Mouse (Mus musculus) heart, postnatal 0 days (tissue): ENCODE measurements around the gene Htr6. TPM values are rescaled to one million over a fixed set of nuclear protein-coding genes. Genes with fewer than 3 reads are reported as not detected.
A peak's percentile ranks its signal among the peaks of the same experiment; 100 is the strongest.

Experiments
- ATAC-seq: fragments of 200-750 bp; cut with Nextera tagmentation; 2 replicates; pipeline ENCODE4 v1.8.0; 2017; ENCODE audit warnings: low read depth, moderate number of reproducible peaks, moderate library complexity; ENCODE audit not compliant: insufficient read depth
- DNase-seq: peaks from one replicate; pipeline ENCODE4 v3.0.0-alpha.2; 2016; ENCODE audit warnings: low spot score
- H3K27ac ChIP-seq: fragments of 300-500 bp; sonication (generic); 2 replicates; pipeline ENCODE4 v1.5.1; 2014; ENCODE audit warnings: low read depth, mild to moderate bottlenecking
- H3K27me3 ChIP-seq: fragments of 300-500 bp; sonication (generic); 2 replicates; pipeline ENCODE4 v1.6.1; 2014; ENCODE audit warnings: low read length, mixed read lengths; ENCODE audit not compliant: control insufficient read depth, insufficient read depth
- H3K36me3 ChIP-seq: fragments of 300-500 bp; sonication (generic); replicated peaks from 2 replicates; pipeline ENCODE4 v1.6.1; 2014; ENCODE audit warnings: low read length, mixed read lengths; ENCODE audit not compliant: control insufficient read depth, insufficient read depth
- H3K4me1 ChIP-seq: fragments of 300-500 bp; sonication (generic); 2 replicates; pipeline ENCODE4 v1.6.1; 2014; ENCODE audit warnings: antibody characterized with exemption; ENCODE audit not compliant: control insufficient read depth, insufficient read depth
- H3K4me2 ChIP-seq: fragments of 300-500 bp; sonication (generic); 2 replicates; pipeline ENCODE4 v1.6.1; 2014; ENCODE audit warnings: low read depth, mild to moderate bottlenecking, low read length, moderate library complexity
- H3K4me3 ChIP-seq: fragments of 300-500 bp; sonication (generic); 2 replicates; pipeline ENCODE4 v1.5.1; 2014; ENCODE audit warnings: low read depth, low read length
- H3K9ac ChIP-seq: fragments of 300-500 bp; sonication (generic); replicated peaks from 2 replicates; pipeline ENCODE4 v1.6.1; 2014; ENCODE audit warnings: low read depth, low read length, mixed read lengths
- H3K9me3 ChIP-seq: fragments of 300-500 bp; sonication (generic); replicated peaks from 2 replicates; pipeline ENCODE4 v1.6.1; 2016; ENCODE audit warnings: low read length; ENCODE audit not compliant: control insufficient read depth
- CTCF ChIP-seq: IDR thresholded peaks from 2 replicates; pipeline ENCODE4 v1.5.1; 2016; ENCODE audit warnings: antibody characterized with exemption, control low read depth, low read depth
- EP300 ChIP-seq: IDR thresholded peaks from 2 replicates; pipeline ENCODE4 v1.6.1; 2016; ENCODE audit warnings: antibody characterized with exemption, low read depth
- WGBS: fragments of 180-500 bp; shearing (Covaris S2); extraction: QIAGEN DNeasy Blood & Tissue Kit; methylation state at CpG from one replicate; pipeline ENCODE4 v1.1.7; 2014; 5-methylcytosine and 5-hydroxymethylcytosine counted together
- polyA plus RNA-seq: library from polyadenylated mRNA; unstranded; fragments of >200 nt; fragmentation: Nextera tagmentation; extraction: Ambion mirVana; gene quantifications from 2 replicates; pipeline ENCODE4 v1.2.1, GENCODE M21; 2015
- total RNA-seq: library from RNA; depleted of rRNA; stranded (reverse); fragments of >200 nt; gene quantifications from 2 replicates; pipeline ENCODE4 v1.2.3, GENCODE M21; 2014; ENCODE audit warnings: low replicate concordance

Gene Htr6
- total and polyA plus RNA-seq, 2 experiments from 2014 or later: not detected

DNA sequence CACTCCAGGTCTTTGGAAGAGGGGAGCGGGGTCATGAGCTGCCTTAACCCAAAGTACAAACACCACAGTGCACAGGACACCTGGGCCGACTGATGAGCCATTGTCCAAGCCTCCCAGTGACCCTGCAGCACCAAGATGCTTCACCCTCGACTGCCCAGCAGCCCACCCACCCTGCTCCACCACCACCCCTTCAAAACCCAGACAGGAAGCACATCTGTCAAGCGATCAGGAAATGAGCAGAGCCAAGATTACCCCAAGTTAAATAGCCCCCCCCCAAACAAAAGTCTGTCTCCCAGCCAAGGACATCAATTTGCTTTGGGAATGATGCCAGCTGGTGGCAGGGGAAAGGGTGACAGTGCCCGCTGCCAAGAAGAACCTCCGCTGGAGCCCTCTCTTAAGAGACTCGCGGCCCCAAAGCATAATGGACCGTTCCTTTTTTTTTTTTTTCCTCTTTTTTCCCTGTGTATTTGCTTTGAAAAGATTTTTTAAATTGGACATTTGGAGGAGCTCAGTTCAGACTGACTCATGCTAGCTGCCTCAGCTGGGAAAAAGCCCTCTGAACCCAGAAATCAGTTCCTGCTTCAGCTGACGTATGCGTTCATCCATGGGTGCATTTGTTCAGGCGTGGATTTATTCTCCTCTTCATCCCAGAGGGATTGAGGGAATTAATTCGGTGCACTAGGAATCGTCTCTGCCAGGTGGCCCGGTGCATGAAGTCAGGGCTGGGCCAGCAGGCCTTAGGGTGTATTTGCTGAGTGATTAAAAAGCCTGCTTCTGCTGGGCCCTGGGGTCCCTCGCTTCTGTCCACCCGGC lies 37.4 kb downstream of the Htr6 start:
- no peak overlapping the region for H3K9ac ChIP-seq
- H3K27me3 ChIP-seq: no peaks in the 10 kb centered on the region
- no peaks in the 10 kb centered on the region for H3K36me3 ChIP-seq
- DNase-seq (no peak), ATAC-seq (no peak)
- no peaks in the 10 kb centered on the region for H3K9me3 ChIP-seq
- 58% methylated on average over 17 of the region's 17 CpGs for WGBS
- H3K4me2 ChIP-seq: no peak overlapping the region
- H3K4me3 ChIP-seq: no peak overlapping the region
- H3K4me1 ChIP-seq: peaks cover 32% of the 10 kb centered on the region
- no peak overlapping the region for H3K27ac ChIP-seq
- TF ChIP-seq EP300: no peak
- no peak for TF ChIP-seq CTCF

DNA sequence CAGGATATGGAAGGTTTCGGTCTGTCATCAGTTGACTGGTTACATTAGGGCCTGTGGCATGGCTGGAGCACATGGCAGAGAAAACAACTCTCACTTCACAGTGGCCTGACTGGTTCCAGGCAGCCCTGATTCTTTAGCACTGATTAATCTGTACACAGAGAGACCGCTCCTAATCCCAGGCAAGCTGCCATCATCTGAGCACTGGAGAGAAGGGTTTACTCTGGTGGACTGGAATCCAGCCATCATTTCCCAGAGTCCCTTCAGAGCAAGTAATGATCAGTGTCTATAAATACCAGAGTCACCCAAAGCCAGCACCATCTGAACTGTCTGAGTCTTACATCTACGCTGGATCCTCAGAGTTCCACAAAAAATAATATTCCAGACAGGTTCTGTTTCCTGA lies 39.6 kb downstream of the Htr6 start:
- H3K27me3 ChIP-seq: no peaks in the 10 kb centered on the region
- H3K4me3 ChIP-seq: no peak overlapping the region
- DNase-seq (no peak), ATAC-seq (peak; percentile 8; the same call in 1 of the 2 replicates)
- H3K9ac ChIP-seq: no peak overlapping the region
- H3K4me1 ChIP-seq: peaks cover 34% of the 10 kb centered on the region
- no peak overlapping the region for H3K4me2 ChIP-seq
- H3K36me3 ChIP-seq: no peaks in the 10 kb centered on the region
- no peak overlapping the region; the same call in 1 of the 2 replicates for H3K27ac ChIP-seq
- no peak for TF ChIP-seq CTCF
- no peak for TF ChIP-seq EP300
- H3K9me3 ChIP-seq: no peaks in the 10 kb centered on the region
- WGBS: 59% methylated on average over 3 of the region's 3 CpGs

DNA sequence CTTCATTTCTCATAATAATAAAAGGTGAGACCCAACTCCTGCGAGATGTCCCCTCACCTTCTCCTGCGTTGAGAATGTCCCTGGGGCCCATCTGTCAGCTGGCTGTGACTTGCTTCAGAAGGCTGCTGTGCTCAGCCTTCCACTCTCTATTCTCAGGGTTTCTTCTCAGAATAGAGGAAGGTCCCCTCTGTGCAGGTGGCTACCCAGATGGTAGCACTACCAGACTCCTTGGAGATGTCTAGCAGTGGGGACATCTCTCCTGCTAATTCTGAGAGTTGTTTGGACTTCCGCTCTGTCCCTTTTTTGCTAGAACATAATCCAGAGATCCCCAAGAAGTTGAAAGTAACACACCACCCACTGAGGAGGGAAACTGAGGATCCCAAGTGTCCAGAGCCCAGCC lies 40.4 kb downstream of the Htr6 start:
- Histone ChIP-seq H3K9me3 (no peaks in the 10 kb centered on the region), H3K4me2 (no peak overlapping the region), H3K27ac (no peak overlapping the region), H3K4me1 (peaks cover 34% of the 10 kb centered on the region), H3K36me3 (0 out of 2 replicates have a peak, but pooled peaks cover 4% of the 10 kb centered on the region), H3K9ac (no peak overlapping the region), H3K4me3 (no peak overlapping the region), H3K27me3 (no peaks in the 10 kb centered on the region)
- no peak for TF ChIP-seq EP300
- no peak for TF ChIP-seq CTCF
- ATAC-seq (no peak), DNase-seq (no peak)
- 89% methylated on average over 3 of the region's 3 CpGs for WGBS

DNA sequence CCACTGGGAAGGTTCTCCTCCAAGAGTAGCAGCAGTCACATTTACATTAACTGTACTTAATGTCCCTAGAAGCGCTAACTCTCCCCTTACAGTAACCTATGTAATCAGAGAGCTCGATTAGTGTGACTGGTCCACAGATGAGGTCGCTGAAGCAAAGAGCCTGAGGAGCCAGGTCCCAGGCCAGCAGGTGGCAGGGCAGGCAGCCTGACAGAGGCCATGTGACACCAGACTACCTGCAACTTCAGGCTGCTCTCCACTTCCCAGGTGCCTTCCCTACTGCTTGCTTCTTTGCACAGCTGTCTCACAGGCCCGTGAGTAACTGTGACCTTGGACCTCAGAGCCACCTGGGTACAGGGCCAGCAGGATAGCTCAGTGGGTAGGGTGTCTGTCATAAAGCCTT lies 40.8 kb downstream of the Htr6 start:
- no peak for ATAC-seq
- no peak for TF ChIP-seq EP300
- TF ChIP-seq CTCF: peak; percentile 55
- 55% methylated on average over 4 of the region's 4 CpGs for WGBS

DNA sequence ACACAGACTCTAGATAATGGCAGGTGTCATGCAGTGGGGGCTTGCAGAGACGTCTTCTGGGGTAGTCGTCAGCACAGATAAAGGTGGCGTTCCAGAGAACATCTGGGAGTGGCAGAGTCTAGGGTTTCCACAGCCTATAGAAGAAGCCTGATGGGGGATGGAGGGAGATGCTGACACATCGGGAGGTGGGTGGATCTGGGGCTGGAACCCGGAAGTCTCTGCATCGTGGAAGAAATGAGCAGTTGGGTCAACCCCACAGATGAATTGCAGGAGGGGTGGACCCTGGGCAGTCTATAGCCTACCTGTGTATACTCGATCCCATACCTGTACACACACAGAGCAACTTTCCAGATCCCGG lies 41.4 kb downstream of the Htr6 start:
- no peak overlapping the region for H3K9ac ChIP-seq
- peaks cover 34% of the 10 kb centered on the region for H3K4me1 ChIP-seq
- no peaks in the 10 kb centered on the region for H3K9me3 ChIP-seq
- DNase-seq: no peak
- no peak overlapping the region for H3K4me2 ChIP-seq
- H3K36me3 ChIP-seq: 0 out of 2 replicates have a peak, but pooled peaks cover 10% of the 10 kb centered on the region
- no peak for TF ChIP-seq CTCF
- TF ChIP-seq EP300: no peak
- peak overlapping the region; percentile 81 for H3K27ac ChIP-seq
- WGBS: 60% methylated on average over 8 of the region's 8 CpGs
- no peak overlapping the region for H3K4me3 ChIP-seq
- H3K27me3 ChIP-seq: no peaks in the 10 kb centered on the region
- ATAC-seq: no peak

More for the DNA sequence above, 40.8 kb downstream of the Htr6 start:
- Histone ChIP-seq H3K36me3 (0 out of 2 replicates have a peak, but pooled peaks cover 6% of the 10 kb centered on the region), H3K27me3 (no peaks in the 10 kb centered on the region), H3K9me3 (no peaks in the 10 kb centered on the region), H3K4me1 (peaks cover 34% of the 10 kb centered on the region), H3K4me2 (no peak overlapping the region), H3K9ac (no peak overlapping the region), H3K27ac (no peak overlapping the region), H3K4me3 (no peak overlapping the region)
- peak; percentile 25 for DNase-seq
